Mouse (Mus musculus) intestine, embryonic 14.5 days (tissue): ENCODE measurements around the gene Ecm1. TPM values are rescaled to one million over a fixed set of nuclear protein-coding genes. Genes with fewer than 3 reads are reported as not detected.

ENCODE experiments used
- ATAC-seq: fragments of 200-750 bp; cut with Nextera tagmentation; replicated peaks from 2 replicates; pipeline ENCODE4 v1.8.0; 2017; ENCODE audit warnings: low read depth, moderate number of reproducible peaks, moderate TSS enrichment, moderate library complexity; ENCODE audit not compliant: low FRiP score, low TSS enrichment
- DNase-seq: peaks from one replicate; pipeline ENCODE4 v3.0.0-alpha.2; 2018; ENCODE audit warnings: low spot score
- H3K27ac ChIP-seq: fragments of 300-500 bp; sonication (generic); 2 replicates; pipeline ENCODE4 v1.5.1; 2014; ENCODE audit warnings: low read depth, mild to moderate bottlenecking, control low read depth
- H3K27me3 ChIP-seq: fragments of 300-500 bp; sonication (generic); replicated peaks from 2 replicates; pipeline ENCODE4 v1.6.1; 2014; ENCODE audit warnings: low read length, control low read depth; ENCODE audit not compliant: control insufficient read depth, insufficient read depth
- H3K36me3 ChIP-seq: fragments of 300-500 bp; sonication (generic); 2 replicates; pipeline ENCODE4 v1.6.1; 2014; ENCODE audit warnings: low read length, control low read depth; ENCODE audit not compliant: control insufficient read depth, insufficient read depth
- H3K4me1 ChIP-seq: fragments of 300-500 bp; sonication (generic); replicated peaks from 2 replicates; pipeline ENCODE4 v1.6.1; 2014; ENCODE audit warnings: low read length, control low read depth, mixed read lengths; ENCODE audit not compliant: control insufficient read depth, insufficient read depth
- H3K4me2 ChIP-seq: fragments of 300-500 bp; sonication (generic); 2 replicates; pipeline ENCODE4 v1.6.1; 2014; ENCODE audit warnings: low read length
- H3K4me3 ChIP-seq: fragments of 300-500 bp; sonication (generic); 2 replicates; pipeline ENCODE4 v1.5.1; 2014; ENCODE audit warnings: low read depth, low read length, control low read depth, mixed read lengths
- H3K9ac ChIP-seq: fragments of 300-500 bp; sonication (generic); 2 replicates; pipeline ENCODE4 v1.6.1; 2014; ENCODE audit warnings: mild to moderate bottlenecking, low read length
- H3K9me3 ChIP-seq: fragments of 300-500 bp; sonication (generic); 2 replicates; pipeline ENCODE4 v1.6.1; 2016; ENCODE audit warnings: low read length, control low read depth; ENCODE audit not compliant: control insufficient read depth
- WGBS: fragments of 180-500 bp; shearing (Covaris S2); extraction: QIAGEN DNeasy Blood & Tissue Kit; methylation state at CpG from one replicate; pipeline ENCODE4 v1.1.7; 2014; 5-methylcytosine and 5-hydroxymethylcytosine counted together
- polyA plus RNA-seq: library from polyadenylated mRNA; unstranded; fragments of >200 nt; fragmentation: Nextera tagmentation; extraction: Ambion mirVana; gene quantifications from 2 replicates; pipeline ENCODE4 v1.2.1, GENCODE M21; 2014

Ecm1 gene
- polyA plus RNA-seq, 1 experiment from 2014 or later: 23.2 TPM

DNA sequence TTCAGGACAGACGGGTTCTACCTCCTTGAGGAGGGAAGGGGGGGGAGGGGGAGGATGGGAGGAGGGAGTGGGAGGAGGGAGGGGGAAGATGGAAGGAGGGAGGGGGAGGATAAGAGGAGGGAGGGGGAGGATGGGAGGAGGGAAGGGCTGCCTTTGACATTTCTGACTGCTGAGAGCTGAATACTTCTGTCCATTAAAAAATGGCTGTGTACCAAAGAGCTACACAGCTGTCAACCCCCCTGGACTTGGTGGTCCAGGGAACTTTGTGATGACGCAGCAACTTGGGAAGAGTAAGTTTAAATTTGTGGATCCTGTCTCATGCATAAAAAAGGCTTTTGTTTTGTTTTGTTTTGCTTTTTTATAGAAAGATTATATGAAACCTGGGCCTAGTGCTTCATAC, 49.4 kb downstream of the Ecm1 start:
- no peak overlapping the region for H3K9ac ChIP-seq
- H3K4me1 ChIP-seq: peaks cover 29% of the 10 kb centered on the region
- ATAC-seq (no peak), DNase-seq (no peak)
- H3K27ac ChIP-seq: no peak overlapping the region
- H3K27me3 ChIP-seq: no peaks in the 10 kb centered on the region
- WGBS: 27% methylated on average over 2 of the region's 2 CpGs
- peak overlapping the region; percentile 18; the same call in 1 of the 2 replicates for H3K4me2 ChIP-seq
- H3K9me3 ChIP-seq: no peaks in the 10 kb centered on the region
- H3K36me3 ChIP-seq: no peaks in the 10 kb centered on the region
- no peak overlapping the region for H3K4me3 ChIP-seq

- Histone ChIP-seq H3K4me3 (no peak overlapping the region), H3K27ac (no peak overlapping the region), H3K27me3 (no peaks in the 10 kb centered on the region), H3K4me2 (peak overlapping the region; percentile 18; the same call in 1 of the 2 replicates), H3K9me3 (no peaks in the 10 kb centered on the region), H3K9ac (no peak overlapping the region), H3K36me3 (no peaks in the 10 kb centered on the region), H3K4me1 (peaks cover 32% of the 10 kb centered on the region)
- ATAC-seq (no peak), DNase-seq (no peak)
- 18% methylated on average over 11 of the region's 11 CpGs for WGBS
Observed at GRCm38 (mm10) chr3:95689171-95689915, 50.0 kb downstream of the Ecm1 start.

DNA sequence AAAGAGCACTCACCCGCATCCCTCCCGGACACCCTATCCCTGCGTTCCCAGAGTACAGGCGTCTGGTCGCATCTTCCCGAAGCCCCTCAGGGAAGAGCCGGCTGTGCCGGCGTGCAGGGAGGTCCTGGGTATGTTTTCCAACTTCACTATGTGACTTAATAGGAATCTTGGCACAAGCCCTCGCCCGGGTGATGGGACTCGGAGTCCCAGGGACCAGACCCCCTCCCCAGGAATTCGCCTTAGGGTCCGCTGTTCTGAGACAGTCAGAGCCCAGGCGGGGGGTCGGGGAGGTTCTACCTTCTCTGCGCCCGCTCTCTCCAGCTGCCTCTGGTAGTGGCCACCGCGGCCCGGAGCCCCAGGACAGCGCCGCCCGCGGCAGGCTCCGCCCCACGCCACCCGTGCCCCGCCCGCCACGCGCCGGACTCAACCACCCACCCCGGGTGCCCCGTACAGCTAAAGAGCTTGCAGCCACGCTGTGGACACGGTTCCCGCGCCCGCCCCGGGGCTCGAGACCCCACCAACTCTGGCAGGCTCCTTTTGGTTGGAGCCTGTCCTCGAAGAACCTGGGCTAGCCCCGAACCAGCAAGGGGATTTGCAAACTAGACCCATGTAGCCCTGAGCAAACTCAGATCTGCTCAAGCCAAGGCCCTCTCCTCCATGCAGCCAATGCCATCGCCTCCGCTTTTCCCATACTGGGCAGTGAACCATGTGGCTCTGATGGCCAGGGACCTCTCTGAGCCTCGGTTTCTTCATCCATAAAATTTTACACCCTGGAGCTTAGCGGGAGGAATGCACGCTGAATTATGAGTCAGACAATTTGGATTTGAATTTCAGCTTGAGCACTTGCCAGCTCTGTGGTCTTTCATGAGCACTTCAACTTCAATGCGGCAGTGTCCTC, 51.6 kb downstream of the Ecm1 start, which contains the start of gene Adamtsl4:
Gene Adamtsl4 (minus strand): TSS at position 394 of the 898 bp plus-strand sequence.
- Histone ChIP-seq H3K4me3 (peak within 1 kb of the TSS; percentile 40), H3K9ac (peak within 1 kb of the TSS; percentile 51), H3K4me2 (peak within 1 kb of the TSS; percentile 91), H3K27me3 (no peaks in the 10 kb centered on the region), H3K4me1 (peaks cover 24% of the 10 kb centered on the region), H3K27ac (peak within 1 kb of the TSS; percentile 70; the same call in 1 of the 2 replicates), H3K36me3 (no peaks in the 10 kb centered on the region), H3K9me3 (no peaks in the 10 kb centered on the region)
- 4% methylated on average over 45 of the region's 50 CpGs for WGBS
- peak; percentile 78 for DNase-seq
- peak; percentile 64 for ATAC-seq

DNA sequence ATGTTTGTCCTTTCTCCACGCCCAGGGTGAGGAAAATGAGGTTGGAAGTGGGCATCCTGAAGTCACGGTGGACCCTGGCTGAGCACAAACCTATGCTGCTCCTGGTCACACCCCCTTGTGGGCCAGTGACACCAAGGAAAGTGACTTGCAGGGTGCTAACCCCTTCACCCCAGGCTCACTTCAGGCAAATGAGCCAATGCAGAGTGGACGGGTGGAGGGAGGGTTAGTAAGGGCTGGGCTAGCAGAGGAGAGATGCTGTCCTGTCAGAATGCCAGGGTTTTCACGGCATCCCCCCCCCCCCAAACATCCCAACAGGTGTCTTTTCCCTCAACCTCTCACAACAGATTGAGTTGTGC, 52.2 kb downstream of the Ecm1 start:
- DNase-seq (no peak), ATAC-seq (no peak)
- Histone ChIP-seq H3K27ac (no peak overlapping the region), H3K9ac (no peak overlapping the region; the same call in 1 of the 2 replicates), H3K4me1 (peaks cover 24% of the 10 kb centered on the region), H3K27me3 (no peaks in the 10 kb centered on the region), H3K4me3 (peak overlapping the region; percentile 40), H3K4me2 (peak overlapping the region; percentile 91), H3K9me3 (no peaks in the 10 kb centered on the region), H3K36me3 (no peaks in the 10 kb centered on the region)
- WGBS: 11% methylated on average over 4 of the region's 4 CpGs

DNA sequence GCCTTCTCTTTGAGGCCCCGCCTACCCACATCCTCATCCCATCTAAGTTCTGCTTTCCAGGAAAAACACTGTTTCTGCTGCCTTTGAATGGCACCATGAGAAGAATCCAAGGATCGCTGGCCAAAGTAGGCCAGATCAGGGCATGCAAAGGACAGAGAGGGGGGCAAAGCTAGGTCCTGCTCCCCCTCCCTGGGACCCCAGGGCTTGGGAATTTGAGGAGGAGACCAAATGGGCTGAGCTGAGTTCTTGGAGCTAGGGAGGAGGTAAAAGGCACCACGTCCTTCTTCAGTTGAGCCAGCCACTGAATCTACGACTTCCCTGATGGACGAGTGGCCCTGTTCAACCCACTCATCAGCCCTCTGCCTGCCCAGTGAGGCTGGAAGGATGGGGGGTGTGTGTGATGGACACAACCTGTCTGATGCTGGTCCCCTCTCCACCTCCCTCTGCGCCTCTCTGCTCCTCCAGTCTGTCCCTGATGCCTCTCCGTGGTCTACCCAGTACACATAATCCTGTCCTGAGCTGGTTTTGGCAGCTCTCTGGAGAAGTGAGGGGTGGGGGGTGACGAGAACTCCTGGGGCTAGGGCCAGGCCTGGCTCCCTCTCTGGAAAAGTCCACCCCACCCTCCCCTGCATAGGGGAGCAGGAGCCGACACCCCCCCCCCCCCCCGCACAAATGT, 52.7 kb downstream of the Ecm1 start:
- H3K4me2 ChIP-seq: peak overlapping the region; percentile 91
- H3K27ac ChIP-seq: no peak overlapping the region
- 45% methylated on average over 10 of the region's 10 CpGs for WGBS
- no peak overlapping the region for H3K4me3 ChIP-seq
- no peak overlapping the region for H3K9ac ChIP-seq
- peaks cover 24% of the 10 kb centered on the region for H3K4me1 ChIP-seq
- H3K9me3 ChIP-seq: no peaks in the 10 kb centered on the region
- no peaks in the 10 kb centered on the region for H3K36me3 ChIP-seq
- H3K27me3 ChIP-seq: no peaks in the 10 kb centered on the region
- ATAC-seq: no peak
- DNase-seq: no peak

DNA sequence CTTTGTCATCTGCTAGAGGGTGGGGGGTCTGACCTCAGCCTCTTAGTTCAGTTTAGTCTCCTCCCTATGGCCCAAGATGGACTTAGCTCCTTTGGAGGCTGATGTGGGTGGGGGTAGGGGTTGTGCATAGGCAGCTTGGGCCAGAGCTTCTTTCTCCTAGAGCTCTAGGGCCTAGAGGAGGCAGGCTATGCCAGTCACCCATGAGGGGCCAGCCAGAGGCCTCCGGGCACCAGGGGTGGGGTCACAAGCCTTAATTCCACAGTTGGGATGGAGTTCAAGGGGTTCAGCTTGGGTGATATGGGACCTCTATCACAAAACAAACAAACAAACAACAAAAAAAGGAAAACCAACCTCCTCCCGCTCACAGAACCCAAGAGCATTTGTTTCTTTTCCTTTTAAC, 53.7 kb downstream of the Ecm1 start:
- Histone ChIP-seq H3K4me2 (no peak overlapping the region), H3K36me3 (no peaks in the 10 kb centered on the region), H3K9ac (no peak overlapping the region), H3K9me3 (no peaks in the 10 kb centered on the region), H3K27me3 (no peaks in the 10 kb centered on the region), H3K27ac (no peak overlapping the region), H3K4me1 (peaks cover 27% of the 10 kb centered on the region), H3K4me3 (no peak overlapping the region)
- ATAC-seq (no peak), DNase-seq (no peak)
- WGBS: 84% methylated on average over 2 of the region's 2 CpGs

DNA sequence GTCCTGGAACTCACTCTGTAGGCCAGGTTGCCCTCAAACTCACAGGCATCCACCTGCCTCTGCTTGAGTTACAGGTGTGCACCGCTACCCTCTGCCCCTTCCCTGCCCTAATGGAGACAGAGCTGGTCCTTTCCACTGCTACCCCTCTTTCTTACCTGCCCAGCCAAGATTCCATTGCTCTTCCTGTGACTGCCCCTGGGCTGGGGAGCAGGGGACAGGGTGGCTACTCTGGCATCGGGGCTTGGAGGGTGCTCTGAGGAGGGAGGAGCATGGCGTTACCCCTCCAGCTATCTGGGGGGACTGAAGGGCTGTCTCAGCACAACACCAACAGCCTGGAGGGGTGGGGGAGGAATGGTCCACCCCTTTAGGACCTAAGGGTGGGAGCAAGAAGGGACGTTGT, 54.1 kb downstream of the Ecm1 start:
- no peak for ATAC-seq
- no peak overlapping the region for H3K9ac ChIP-seq
- H3K4me1 ChIP-seq: peaks cover 27% of the 10 kb centered on the region
- 82% methylated on average over 4 of the region's 4 CpGs for WGBS
- H3K27ac ChIP-seq: no peak overlapping the region
- H3K4me3 ChIP-seq: no peak overlapping the region
- no peak for DNase-seq
- no peaks in the 10 kb centered on the region for H3K9me3 ChIP-seq
- H3K27me3 ChIP-seq: no peaks in the 10 kb centered on the region
- H3K36me3 ChIP-seq: no peaks in the 10 kb centered on the region
- H3K4me2 ChIP-seq: no peak overlapping the region

DNA sequence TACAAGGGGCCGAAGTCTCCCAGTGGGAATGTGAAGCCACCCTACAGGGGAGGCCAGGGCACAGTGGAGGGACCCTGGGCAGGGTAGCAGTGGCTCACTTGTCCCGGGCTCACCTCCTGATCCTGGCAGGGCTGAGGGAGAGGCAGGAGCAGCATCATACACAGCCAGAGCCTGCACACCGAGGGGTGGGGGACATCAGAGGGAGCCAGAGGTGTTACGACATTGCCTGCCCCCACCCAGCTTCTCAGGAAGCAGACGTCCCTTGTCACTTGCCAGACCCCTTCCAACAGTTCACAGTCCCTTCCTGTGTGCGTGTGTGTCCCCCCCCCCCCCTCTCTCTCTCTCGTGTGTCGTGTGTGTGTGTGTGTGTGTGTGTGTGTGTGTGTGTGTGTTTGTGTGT, 54.5 kb downstream of the Ecm1 start:
- WGBS: 42% methylated on average over 6 of the region's 8 CpGs
- Histone ChIP-seq H3K4me1 (peaks cover 23% of the 10 kb centered on the region), H3K9me3 (no peaks in the 10 kb centered on the region), H3K4me2 (no peak overlapping the region), H3K27ac (no peak overlapping the region), H3K27me3 (no peaks in the 10 kb centered on the region), H3K4me3 (no peak overlapping the region), H3K9ac (no peak overlapping the region), H3K36me3 (no peaks in the 10 kb centered on the region)
- no peak for DNase-seq
- no peak for ATAC-seq
